Comparison of ENCODE assay signal across 10 mouse cellular contexts in genomic region chr8:92365944-92366735, GRCm38 (mm10). TPM values are rescaled to one million over a fixed set of nuclear protein-coding genes. Genes with fewer than 3 reads are reported as not detected.
DNase-seq lines count a peak whose midpoint lies in the region; ATAC-seq and TF ChIP-seq lines count a peak whose summit lies in the region.
"Had no signal": no experiment of that assay in that cellular context is flagged by ENCODE, and none has a peak within 500 bp of the region (broad histone marks: within the 10 kb centered on the region; RNA-seq: fewer than 3 reads in every experiment).

No protein-coding gene starts in this region.

- intact Hi-C loops in left cerebral cortex, postnatal 4 days (cut with DNase I) = no loop called here
- intact Hi-C loops in left cerebral cortex, adult 2 months (cut with DNase I) = loop anchor here (5.0 to 10.0 kb wide), 2 partner anchors 306 to 1171 kb away; partner anchors contain the start of genes Aktip and Irx6

- no peak for TF ChIP-seq CTCF in left cerebral cortex, adult 2 months (IDR thresholded peaks at IDR 0.05)

- no peaks in the 10 kb centered on the region for H3K9me3 ChIP-seq in kidney, embryonic 15.5 days (replicated peaks)
- no peaks in the 10 kb centered on the region for H3K9me3 ChIP-seq in embryonic facial prominence, embryonic 12.5 days
- no peaks in the 10 kb centered on the region for H3K9me3 ChIP-seq in neural tube, embryonic 12.5 days

- peak overlapping the region; percentile 34 for H3K4me2 ChIP-seq in kidney, embryonic 15.5 days
- H3K4me2 ChIP-seq in embryonic facial prominence, embryonic 12.5 days (replicated peaks) = peak overlapping the region; percentile 55
- H3K4me2 ChIP-seq in neural tube, embryonic 12.5 days (replicated peaks) = peak overlapping the region; percentile 62

- no peaks in the 10 kb centered on the region for H3K36me3 ChIP-seq in kidney, embryonic 15.5 days
- no peaks in the 10 kb centered on the region for H3K36me3 ChIP-seq in embryonic facial prominence, embryonic 12.5 days
- H3K36me3 ChIP-seq in neural tube, embryonic 12.5 days = no peaks in the 10 kb centered on the region
- H3K36me3 ChIP-seq: G1E had no signal

- H3K27ac ChIP-seq in kidney, embryonic 15.5 days = no peak overlapping the region
- no peak overlapping the region for H3K27ac ChIP-seq in embryonic facial prominence, embryonic 12.5 days
- no peak overlapping the region for H3K27ac ChIP-seq in neural tube, embryonic 12.5 days
- no peak overlapping the region for H3K27ac ChIP-seq in left cerebral cortex, adult 2 months

- H3K9ac ChIP-seq in kidney, embryonic 15.5 days = no peak overlapping the region
- no peak overlapping the region for H3K9ac ChIP-seq in embryonic facial prominence, embryonic 12.5 days
- H3K9ac ChIP-seq in neural tube, embryonic 12.5 days = peak overlapping the region; percentile 13; the same call in 1 of the 2 replicates

- no peak for DNase-seq in kidney, adult 8-10 months
- peak; percentile 5 for DNase-seq in induced T-regulatory cell, adult 2 months (ENCODE audit: low read depth)
- DNase-seq in gastrocnemius, postnatal 25 days = no peak
- no peak for DNase-seq in left cerebral cortex, postnatal 4 days
- no peak for DNase-seq in left cerebral cortex, adult 2 months (ENCODE audit: extremely low spot score in 1 of 2, low spot score in 2 of 2)

- H3K4me1 ChIP-seq in kidney, embryonic 15.5 days = peaks cover 39% of the 10 kb centered on the region
- H3K4me1 ChIP-seq in embryonic facial prominence, embryonic 12.5 days = peaks cover 32% of the 10 kb centered on the region
- H3K4me1 ChIP-seq in neural tube, embryonic 12.5 days = peaks cover 50% of the 10 kb centered on the region

- peak overlapping the region; percentile 14 for H3K4me3 ChIP-seq in kidney, embryonic 15.5 days (replicated peaks)
- H3K4me3 ChIP-seq in embryonic facial prominence, embryonic 12.5 days = peak overlapping the region; percentile 22
- no peak overlapping the region for H3K4me3 ChIP-seq in neural tube, embryonic 12.5 days
- no peak overlapping the region for H3K4me3 ChIP-seq in left cerebral cortex, adult 2 months

- no peak for ATAC-seq in kidney, embryonic 15.5 days (replicated peaks; ENCODE audit: low FRiP score)
- no peak for ATAC-seq in embryonic facial prominence, embryonic 12.5 days (ENCODE audit: insufficient number of reproducible peaks, insufficient read depth, low FRiP score, low TSS enrichment)
- ATAC-seq in neural tube, embryonic 12.5 days (ENCODE audit: low FRiP score, low read depth) = no peak

- H3K27me3 ChIP-seq in kidney, embryonic 15.5 days = peaks cover 92% of the 10 kb centered on the region
- H3K27me3 ChIP-seq in embryonic facial prominence, embryonic 12.5 days = peaks cover 53% of the 10 kb centered on the region
- H3K27me3 ChIP-seq in neural tube, embryonic 12.5 days (replicated peaks) = peaks cover 47% of the 10 kb centered on the region

- WGBS in kidney, embryonic 15.5 days = 6% methylated on average over 26 of the region's 26 CpGs
- 16% methylated on average over 26 of the region's 26 CpGs for WGBS in embryonic facial prominence, embryonic 12.5 days
- 2% methylated on average over 26 of the region's 26 CpGs for WGBS in neural tube, embryonic 12.5 days

RNA-seq across cellular contexts. Expression of gene Irx5, which starts 8.7 kb away (rescaled TPM):
- 2.3 and 2.8 TPM in 2 replicates for polyA plus RNA-seq in kidney, embryonic 15.5 days (2015; fragmentation: Nextera tagmentation; extraction: Ambion mirVana)
- 27.2 and 33.6 TPM in 2 replicates for polyA plus RNA-seq in embryonic facial prominence, embryonic 12.5 days (2016; fragmentation: Nextera tagmentation; extraction: Ambion mirVana)
- polyA plus RNA-seq in neural tube, embryonic 12.5 days (2016; fragmentation: Nextera tagmentation; extraction: Ambion mirVana) = 18.7 and 21.0 TPM in 2 replicates
- total RNA-seq in gastrocnemius, postnatal 25 days (2021) = 1 to 10 TPM in 1 of 2 experiments, not detected in 1; 7.7 TPM
- not detected for total RNA-seq in left cerebral cortex, postnatal 4 days (2021)
- total RNA-seq in left cerebral cortex, adult 2 months (2021) = under 1 TPM in 1 of 2 experiments, not detected in 1; 0.14 TPM
- polyA plus RNA-seq: inflammation-experienced regulatory T-cells, adult 6 months had no signal

Comparison
In these comparisons a context has a peak if more than half of its experiments do, and no peak if none do; other contexts are left out.
1. H3K4me3 ChIP-seq: peak in kidney, embryonic 15.5 days (single experiment) and embryonic facial prominence, embryonic 12.5 days (single experiment); none in neural tube, embryonic 12.5 days (single experiment) and left cerebral cortex, adult 2 months (single experiment).
2. Peak in every context shown above with its lines, with median percentiles within 50 percentile points of each other: H3K4me2 ChIP-seq.